Mouse (Mus musculus): ENCODE measurements around the gene AI837181.

DNA sequence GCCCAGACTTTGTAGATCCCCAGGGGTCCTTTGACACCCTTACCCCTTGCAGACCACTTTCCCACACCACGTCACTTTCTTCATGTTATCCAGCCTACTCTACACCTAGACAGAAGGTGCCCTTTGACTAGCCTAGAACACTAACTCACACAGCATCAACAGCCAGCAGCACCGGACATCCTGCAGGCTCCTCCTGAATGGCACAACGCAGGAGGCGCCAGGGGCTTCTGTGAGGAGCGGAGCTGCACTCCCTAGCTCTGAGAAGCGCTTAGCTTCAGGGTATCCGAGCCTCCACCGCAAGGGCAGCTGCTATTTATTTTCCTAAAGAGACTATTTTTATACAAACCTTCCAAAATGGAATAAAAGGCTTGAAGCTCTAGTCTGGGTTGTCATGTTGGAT is 30.6 kb downstream of the AI837181 start:
- TF ChIP-seq CTCF (IDR thresholded peaks at IDR 0.05; ENCODE audit: borderline replicate concordance, insufficient read depth, low read length): no peak
- no peak for TF ChIP-seq POLR2A (IDR thresholded peaks at IDR 0.05; ENCODE audit: low read depth, low read length)

All from embryonic fibroblast, embryonic 13.5 days (primary cell).